In genomic region chr15:68445341-68445740, GRCm38 (mm10) we compare ENCODE assay signal across 10 mouse cellular contexts.
DNase-seq lines count a peak whose midpoint lies in the region; ATAC-seq and TF ChIP-seq lines count a peak whose summit lies in the region.
"Had no signal": no experiment of that assay in that cellular context is flagged by ENCODE, and none has a peak within 500 bp of the region (broad histone marks: within the 10 kb centered on the region; RNA-seq: fewer than 3 reads in every experiment).

No protein-coding gene starts in this region.

- no peak for DNase-seq in neural tube, embryonic 10.5 days (ENCODE audit: extremely low spot score, low spot score)
- peak; percentile 32 for DNase-seq in forebrain, postnatal 0 days
- DNase-seq in layer of hippocampus, postnatal 36 days: peak; percentile 77
- no peak for DNase-seq in spleen, adult 18-20 months
- no peak for DNase-seq in adrenal gland, postnatal 36 days
- no peak for DNase-seq in heart, postnatal 14 days
- DNase-seq: gastrocnemius, adult 2 months; thymus, adult 2 months had no signal

- no peaks in the 10 kb centered on the region for H3K36me3 ChIP-seq in neural tube, embryonic 14.5 days (ENCODE audit: control insufficient read depth, insufficient read depth, low read length)
- no peaks in the 10 kb centered on the region for H3K36me3 ChIP-seq in forebrain, postnatal 0 days (ENCODE audit: insufficient read depth)
- no peaks in the 10 kb centered on the region for H3K36me3 ChIP-seq in heart, embryonic 11.5 days (ENCODE audit: control insufficient read depth, insufficient read depth, low read length)

- H3K9ac ChIP-seq in neural tube, embryonic 14.5 days (replicated peaks; ENCODE audit: low read depth, low read length): no peak overlapping the region
- no peak overlapping the region for H3K9ac ChIP-seq in forebrain, postnatal 0 days
- no peak overlapping the region for H3K9ac ChIP-seq in heart, embryonic 11.5 days (ENCODE audit: low read depth, low read length)

- peak; percentile 44; the same call in 1 of the 2 replicates for ATAC-seq in neural tube, embryonic 14.5 days (ENCODE audit: low read depth)
- no peak for ATAC-seq in forebrain, postnatal 0 days
- ATAC-seq in heart, embryonic 11.5 days (replicated peaks; ENCODE audit: insufficient number of reproducible peaks, low FRiP score, low TSS enrichment): no peak

- WGBS in neural tube, embryonic 14.5 days: 73% methylated on average over 7 of the region's 7 CpGs
- WGBS in forebrain, postnatal 0 days: 69% methylated on average over 7 of the region's 7 CpGs
- WGBS in heart, embryonic 11.5 days (ENCODE audit: insufficient replicate concordance): 80% methylated on average over 7 of the region's 7 CpGs

- H3K4me1 ChIP-seq in neural tube, embryonic 14.5 days (ENCODE audit: control insufficient read depth, insufficient read depth, low read length): no peaks in the 10 kb centered on the region
- no peaks in the 10 kb centered on the region for H3K4me1 ChIP-seq in forebrain, postnatal 0 days (ENCODE audit: insufficient read depth)
- no peaks in the 10 kb centered on the region for H3K4me1 ChIP-seq in heart, embryonic 11.5 days (ENCODE audit: control insufficient read depth, insufficient read depth, low read length)

- H3K27ac ChIP-seq in neural tube, embryonic 14.5 days (ENCODE audit: low read depth, low read length): no peak overlapping the region
- H3K27ac ChIP-seq in forebrain, postnatal 0 days (ENCODE audit: low read depth, low read length): no peak overlapping the region
- no peak overlapping the region for H3K27ac ChIP-seq in heart, embryonic 11.5 days (ENCODE audit: low read depth, low read length)
- H3K27ac ChIP-seq: gastrocnemius, adult 2 months had no signal

- H3K4me3 ChIP-seq in neural tube, embryonic 14.5 days (ENCODE audit: low read depth, low read length): no peak overlapping the region
- no peak overlapping the region for H3K4me3 ChIP-seq in forebrain, postnatal 0 days (ENCODE audit: low read depth, low read length)
- no peak overlapping the region for H3K4me3 ChIP-seq in heart, embryonic 11.5 days (ENCODE audit: low read depth, low read length)
- H3K4me3 ChIP-seq: gastrocnemius, adult 2 months had no signal

- no peaks in the 10 kb centered on the region for H3K27me3 ChIP-seq in neural tube, embryonic 14.5 days (ENCODE audit: control insufficient read depth, insufficient read depth, low read length)
- H3K27me3 ChIP-seq in forebrain, postnatal 0 days (ENCODE audit: insufficient read depth, low read length): no peaks in the 10 kb centered on the region
- no peaks in the 10 kb centered on the region for H3K27me3 ChIP-seq in heart, embryonic 11.5 days (ENCODE audit: control insufficient read depth, insufficient read depth, low read length)

- no peaks in the 10 kb centered on the region for H3K9me3 ChIP-seq in neural tube, embryonic 14.5 days (ENCODE audit: control insufficient read depth, low read length)
- no peaks in the 10 kb centered on the region for H3K9me3 ChIP-seq in forebrain, postnatal 0 days (ENCODE audit: low read length)
- no peaks in the 10 kb centered on the region for H3K9me3 ChIP-seq in heart, embryonic 11.5 days (replicated peaks; ENCODE audit: control insufficient read depth, low read length)

- intact Hi-C loops in heart, postnatal 14 days (cut with DNase I): no loop called here

- TF ChIP-seq CTCF in forebrain, postnatal 0 days (IDR thresholded peaks at IDR 0.05; ENCODE audit: low read depth): no peak

- H3K4me2 ChIP-seq in neural tube, embryonic 14.5 days (ENCODE audit: low read depth, low read length): no peak overlapping the region
- H3K4me2 ChIP-seq in forebrain, postnatal 0 days (ENCODE audit: low read depth): no peak overlapping the region
- H3K4me2 ChIP-seq in heart, embryonic 11.5 days: no peak overlapping the region

Comparison
In these comparisons a context has a peak if more than half of its experiments do, and no peak if none do; other contexts are left out.
1. DNase-seq: peak in forebrain, postnatal 0 days (single experiment) and layer of hippocampus, postnatal 36 days (2 of 2); none in neural tube, embryonic 10.5 days (single experiment), spleen, adult 18-20 months (0 of 2), adrenal gland, postnatal 36 days (0 of 2) and heart, postnatal 14 days (0 of 2).